Mouse (Mus musculus): ENCODE measurements around the gene Gm49450.
"Not testable (repeated sequence)": the region's sequence is repeated elsewhere in the genome, so short reads cannot be mapped to it uniquely, and the experiment has no call there.

Gene Gm49450

GRCm38 (mm10) chr15:98923031-98923537 lies 30.3 kb downstream of the Gm49450 start:
- no peak for DNase-seq

GRCm38 (mm10) chr15:98922581-98922980 lies 30.8 kb downstream of the Gm49450 start:
- DNase-seq: no peak

- DNase-seq: no peak
Measured at GRCm38 (mm10) chr15:98921510-98921909, 31.8 kb downstream of the Gm49450 start.

GRCm38 (mm10) chr15:98918499-98918895 lies 34.9 kb downstream of the Gm49450 start:
- DNase-seq: not testable (repeated sequence)

GRCm38 (mm10) chr15:98917538-98918498 lies 35.5 kb downstream of the Gm49450 start, which contains the start of gene Lmbr1l:
Lmbr1l (minus strand) TSS chr15:98918231.
- peak; percentile 100 for DNase-seq

- DNase-seq: peak; percentile 32
Measured at GRCm38 (mm10) chr15:98917091-98917490, 36.3 kb downstream of the Gm49450 start.

- no peak for DNase-seq
Measured at GRCm38 (mm10) chr15:98916016-98916415, 37.3 kb downstream of the Gm49450 start.

- DNase-seq: no peak
Measured at GRCm38 (mm10) chr15:98914903-98915302, 38.4 kb downstream of the Gm49450 start.

GRCm38 (mm10) chr15:98904692-98905091 lies 48.7 kb downstream of the Gm49450 start:
- DNase-seq: peak; percentile 86

GRCm38 (mm10) chr15:98902600-98902999 lies 50.8 kb downstream of the Gm49450 start:
- DNase-seq: no peak

- DNase-seq: no peak
Measured at GRCm38 (mm10) chr15:98901530-98901929, 51.8 kb downstream of the Gm49450 start.

- DNase-seq: peak; percentile 66
Measured at GRCm38 (mm10) chr15:98897928-98898800, 55.2 kb downstream of the Gm49450 start, which contains the start of gene Dhh. Dhh (minus strand) TSS chr15:98898540.

GRCm38 (mm10) chr15:98897495-98897894 lies 55.9 kb downstream of the Gm49450 start:
- DNase-seq: peak; percentile 28

GRCm38 (mm10) chr15:98895635-98896589 lies 57.4 kb downstream of the Gm49450 start:
- DNase-seq: peak; percentile 72

GRCm38 (mm10) chr15:98894746-98895634 lies 58.4 kb downstream of the Gm49450 start:
- DNase-seq: no peak

- DNase-seq: peak; percentile 66
Measured at GRCm38 (mm10) chr15:98893940-98894745, 59.2 kb downstream of the Gm49450 start, which contains the start of gene Rhebl1. Rhebl1 (minus strand) TSS chr15:98894540.

GRCm38 (mm10) chr15:98893036-98893435 lies 60.3 kb downstream of the Gm49450 start:
- no peak for DNase-seq

GRCm38 (mm10) chr15:98891907-98892606 lies 61.3 kb downstream of the Gm49450 start:
- DNase-seq: peak; percentile 92

- DNase-seq: no peak
Measured at GRCm38 (mm10) chr15:98891198-98891742, 62.1 kb downstream of the Gm49450 start.
